Mouse (Mus musculus) E14TG2a.4 (cell line): ENCODE results near the gene Tmem107.

ENCODE experiments used
- CTCF ChIP-seq: conservative IDR thresholded peaks from 2 replicates; pipeline ENCODE4 v1.5.1; 2014; ENCODE audit warnings: low read length
- NANOG ChIP-seq: IDR thresholded peaks from 2 replicates; pipeline ENCODE4 v1.6.1; 2014; ENCODE audit warnings: borderline replicate concordance, low read length, mixed read lengths
- POU5F1 ChIP-seq: IDR thresholded peaks from 2 replicates; pipeline ENCODE4 v1.6.1; 2014; ENCODE audit warnings: low read length, borderline replicate concordance

GRCm38 (mm10) chr11:69059357-69059974 is 11.1 kb upstream of the Tmem107 start, which contains the start of gene Borcs6:
- TF ChIP-seq CTCF (no peak), NANOG (no peak), POU5F1 (no peak)
